Mouse (Mus musculus): ENCODE results near the gene Pdlim7.

Pdlim7 gene

DNA sequence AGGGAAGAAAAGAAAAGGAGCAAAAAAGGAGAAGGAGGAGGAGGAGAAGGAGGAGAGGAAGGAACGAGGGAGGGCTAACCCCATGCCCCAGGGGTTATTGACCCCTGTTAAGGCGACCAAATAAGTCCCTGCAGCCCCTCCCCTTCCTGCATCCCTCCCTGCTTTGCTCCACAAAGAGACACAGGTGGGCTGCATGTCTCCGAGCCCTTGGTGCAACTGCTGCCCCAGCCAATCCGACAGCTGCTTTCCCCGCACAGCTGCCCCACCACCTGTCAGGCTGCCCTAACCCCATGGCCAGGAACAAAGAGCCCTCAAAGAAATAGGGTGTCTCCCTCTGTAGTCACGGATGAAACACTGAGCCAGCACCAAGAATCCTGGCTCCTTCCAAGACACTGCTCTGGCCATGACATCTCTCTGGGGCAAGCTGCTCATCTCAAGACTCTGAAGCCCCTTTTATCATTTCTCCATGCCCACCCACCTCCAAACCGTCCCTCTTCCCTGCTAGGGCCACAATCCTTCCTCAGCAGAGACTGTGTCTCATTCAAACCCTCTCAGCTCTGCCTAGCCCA lies 28.9 kb downstream of the Pdlim7 start:
- no peak for DNase-seq

DNA sequence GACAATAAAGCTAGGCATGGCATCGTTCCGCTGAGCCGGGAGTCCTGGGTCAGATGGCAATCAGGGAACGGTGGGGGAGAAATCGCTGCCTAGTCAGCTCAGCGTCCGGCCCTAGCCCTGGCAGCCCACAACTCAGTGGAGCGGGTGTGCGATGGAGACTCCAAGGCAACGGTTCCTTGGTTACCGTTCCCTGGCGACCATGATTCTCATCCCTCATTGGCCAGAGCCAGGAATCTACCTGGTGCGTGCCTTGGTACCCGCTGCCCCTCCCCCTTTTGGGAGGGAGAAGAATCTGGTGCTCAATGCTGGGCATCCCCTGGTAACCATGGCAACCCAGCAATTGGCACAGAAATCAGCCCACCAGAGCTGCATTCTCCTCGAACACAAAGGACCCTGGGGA lies 29.9 kb downstream of the Pdlim7 start:
- DNase-seq, result peak; percentile 91

- DNase-seq, result no peak
These were observed 30.4 kb downstream of the Pdlim7 start for GRCm38 (mm10) chr13:55483071-55483470.

- DNase-seq, result no peak
These were observed 30.9 kb downstream of the Pdlim7 start for GRCm38 (mm10) chr13:55482542-55482941.

GRCm38 (mm10) chr13:55479929-55480328 lies 33.5 kb downstream of the Pdlim7 start:
- DNase-seq, result no peak

DNA sequence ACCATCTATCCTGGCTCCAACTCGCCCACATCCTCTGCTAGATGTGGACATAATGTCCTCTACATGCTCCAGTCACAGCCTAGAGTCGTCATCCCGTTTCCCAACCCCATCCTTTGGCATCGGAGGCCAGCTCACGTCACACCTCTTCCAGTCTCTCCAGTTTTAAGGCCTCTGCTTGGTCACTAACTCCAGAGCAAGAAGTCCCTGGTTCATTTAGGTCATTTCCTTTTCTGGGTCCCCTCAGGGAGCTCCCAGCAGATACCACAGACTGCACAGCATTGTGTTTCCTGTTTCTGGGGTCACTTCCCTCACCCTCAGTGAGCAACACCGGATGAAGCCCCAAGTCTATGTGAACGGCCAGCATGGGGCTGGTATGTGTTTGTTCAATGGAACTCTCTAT lies 34.5 kb downstream of the Pdlim7 start:
- DNase-seq, result no peak

- peak; percentile 71 for DNase-seq
These were observed 35.4 kb downstream of the Pdlim7 start for GRCm38 (mm10) chr13:55478036-55478435.

GRCm38 (mm10) chr13:55477492-55477891 lies 36.0 kb downstream of the Pdlim7 start:
- DNase-seq, result no peak

GRCm38 (mm10) chr13:55476256-55476655 lies 37.2 kb downstream of the Pdlim7 start:
- no peak for DNase-seq

DNA sequence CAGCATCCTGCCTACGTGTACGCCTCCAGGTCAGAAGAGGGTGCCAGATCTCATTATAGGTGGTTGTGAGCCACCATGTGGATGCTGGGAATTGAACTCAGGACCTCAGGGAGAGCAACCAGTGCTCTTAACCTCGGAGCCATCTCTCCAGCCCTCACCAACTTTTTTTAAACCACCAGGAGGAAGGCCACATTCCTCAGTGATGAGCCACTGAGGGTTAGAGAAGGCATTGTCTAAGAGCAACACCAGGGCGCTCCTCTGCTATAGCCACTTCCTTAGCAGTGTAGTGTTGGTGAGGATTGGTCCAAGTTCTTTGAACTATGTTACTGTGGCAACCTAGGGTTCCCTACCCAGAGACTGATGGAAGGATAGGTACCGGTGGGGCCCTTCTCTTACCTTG lies 37.7 kb downstream of the Pdlim7 start:
- no peak for DNase-seq

DNA sequence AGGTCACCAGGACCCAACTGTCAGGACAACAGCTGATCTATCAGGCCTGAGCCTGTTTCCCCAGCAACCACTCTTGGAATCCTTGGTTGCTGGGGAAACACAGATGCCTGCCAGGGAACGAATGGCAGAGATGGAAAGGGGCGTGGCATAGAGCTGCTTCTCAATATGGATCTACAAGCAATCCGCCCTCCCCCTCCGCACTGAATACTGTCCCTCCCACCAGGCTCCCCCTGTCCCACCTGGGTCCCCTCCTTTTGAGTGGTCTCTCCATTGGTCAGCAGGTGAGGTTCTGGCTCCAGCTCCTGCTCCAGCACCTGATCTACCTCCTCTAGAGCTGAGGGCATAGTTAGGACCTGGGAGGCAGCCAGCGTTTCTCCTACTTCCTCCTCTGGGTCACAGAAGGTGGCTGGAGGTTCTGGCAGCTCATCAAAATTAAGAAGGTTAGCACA lies 38.8 kb downstream of the Pdlim7 start:
- DNase-seq, result peak; percentile 70

- no peak for DNase-seq
These were observed 39.5 kb downstream of the Pdlim7 start for GRCm38 (mm10) chr13:55473961-55474360.

GRCm38 (mm10) chr13:55473076-55473831 lies 40.2 kb downstream of the Pdlim7 start:
- no peak for DNase-seq

- peak; percentile 82 for DNase-seq
These were observed 41.1 kb downstream of the Pdlim7 start for GRCm38 (mm10) chr13:55472132-55473022.

DNA sequence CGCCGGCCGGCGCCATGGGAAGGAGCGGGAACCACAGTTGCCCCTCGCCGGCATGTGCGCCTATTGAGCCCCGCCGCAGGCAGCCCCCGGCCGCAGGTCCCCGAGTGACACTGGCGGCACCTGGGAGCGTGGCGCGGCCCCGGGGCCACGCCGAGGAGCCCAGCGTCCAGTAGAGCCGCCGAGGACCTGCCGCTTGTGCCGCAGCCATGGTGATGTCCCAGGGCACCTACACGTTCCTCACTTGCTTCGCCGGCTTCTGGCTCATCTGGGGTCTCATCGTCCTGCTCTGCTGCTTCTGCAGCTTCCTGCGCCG lies 41.7 kb downstream of the Pdlim7 start:
- no peak for DNase-seq

GRCm38 (mm10) chr13:55471156-55471818 lies 42.2 kb downstream of the Pdlim7 start:
- DNase-seq, result peak; percentile 93

DNA sequence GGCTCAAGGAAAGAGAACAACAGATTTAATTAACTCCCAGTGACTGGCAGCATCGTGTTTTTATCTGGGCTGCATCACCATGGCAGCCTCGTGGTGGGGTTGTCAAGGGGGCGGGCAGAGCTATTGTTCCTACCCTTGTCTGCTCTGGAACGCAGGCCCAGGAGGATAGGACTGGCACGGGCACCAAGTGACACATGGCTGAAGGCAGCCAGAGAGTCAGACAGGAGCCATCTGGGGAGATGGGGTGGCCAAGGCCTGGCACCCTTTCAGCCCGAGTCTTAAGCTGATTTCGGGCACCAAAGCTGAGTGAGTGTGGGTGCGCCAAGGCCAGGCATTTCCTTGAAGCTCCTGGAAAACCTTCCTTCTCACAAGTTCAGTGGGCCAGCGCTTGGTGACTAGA lies 43.1 kb downstream of the Pdlim7 start:
- DNase-seq, result peak; percentile 60

- DNase-seq, result no peak
These were observed 44.5 kb downstream of the Pdlim7 start for GRCm38 (mm10) chr13:55468851-55469560.

- DNase-seq, result no peak
These were observed 47.5 kb downstream of the Pdlim7 start for GRCm38 (mm10) chr13:55465830-55466440.

DNA sequence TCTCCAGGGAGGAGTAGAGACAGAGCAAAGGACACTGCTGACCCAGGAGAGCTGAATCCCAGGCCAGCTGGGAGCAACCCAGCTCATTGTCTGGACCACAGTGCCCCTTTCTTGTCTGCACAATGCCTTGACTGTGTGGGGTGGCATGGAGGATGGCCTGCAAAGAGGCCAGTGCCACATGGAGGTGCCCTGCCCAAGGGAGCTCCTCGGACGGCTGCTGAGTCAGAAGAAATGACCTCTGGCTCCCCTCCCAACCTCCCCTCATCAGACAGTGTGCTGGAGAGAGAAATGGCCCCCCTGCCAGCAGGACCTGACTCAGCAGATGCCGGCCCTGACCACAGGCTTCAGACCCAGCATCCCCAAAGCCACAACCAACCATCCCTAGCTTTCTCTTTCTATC lies 48.3 kb downstream of the Pdlim7 start:
- DNase-seq, result no peak

GRCm38 (mm10) chr13:55464027-55464884 lies 49.2 kb downstream of the Pdlim7 start, which contains the start of gene Prr7:
Prr7 (plus strand) TSS chr13:55464267.
- DNase-seq, result peak; percentile 83

Measured in right cerebral cortex, postnatal 4 days (tissue).